Mouse (Mus musculus) neural tube, embryonic 15.5 days (tissue): ENCODE data around the gene Arhgap23. TPM values are rescaled to one million over a fixed set of nuclear protein-coding genes. Genes with fewer than 3 reads are reported as not detected.

ENCODE experiments used
- ATAC-seq: fragments of 200-750 bp; cut with Nextera tagmentation; 2 replicates; pipeline ENCODE4 v1.8.0; 2017; ENCODE audit warnings: mild to moderate bottlenecking, moderate TSS enrichment, moderate library complexity; ENCODE audit not compliant: low FRiP score
- H3K27ac ChIP-seq: fragments of 300-500 bp; sonication (generic); replicated peaks from 2 replicates; pipeline ENCODE4 v1.5.1; 2015; ENCODE audit warnings: mild to moderate bottlenecking, inconsistent platforms
- H3K27me3 ChIP-seq: fragments of 300-500 bp; sonication (generic); replicated peaks from 2 replicates; pipeline ENCODE4 v1.6.1; 2015; ENCODE audit warnings: inconsistent platforms
- H3K36me3 ChIP-seq: fragments of 300-500 bp; sonication (generic); 2 replicates; pipeline ENCODE4 v1.6.1; 2015; ENCODE audit warnings: inconsistent platforms
- H3K4me1 ChIP-seq: fragments of 300-500 bp; sonication (generic); 2 replicates; pipeline ENCODE4 v1.6.1; 2015; ENCODE audit warnings: inconsistent platforms
- H3K4me2 ChIP-seq: fragments of 300-500 bp; sonication (generic); 2 replicates; pipeline ENCODE4 v1.6.1; 2015; ENCODE audit warnings: inconsistent platforms, mild to moderate bottlenecking, moderate library complexity
- H3K4me3 ChIP-seq: fragments of 300-500 bp; sonication (generic); replicated peaks from 2 replicates; pipeline ENCODE4 v1.5.1; 2015; ENCODE audit warnings: mild to moderate bottlenecking, inconsistent platforms
- H3K9ac ChIP-seq: fragments of 300-500 bp; sonication (generic); replicated peaks from 2 replicates; pipeline ENCODE4 v1.6.1; 2015; ENCODE audit warnings: mild to moderate bottlenecking, inconsistent platforms
- H3K9me3 ChIP-seq: fragments of 300-500 bp; sonication (generic); replicated peaks from 2 replicates; pipeline ENCODE4 v1.6.1; 2016; ENCODE audit warnings: inconsistent platforms
- WGBS: fragments of 180-500 bp; shearing (Covaris S2); methylation state at CpG from one replicate; pipeline ENCODE4 v1.1.7; 2015; ENCODE audit warnings: mixed read lengths; 5-methylcytosine and 5-hydroxymethylcytosine counted together
- polyA plus RNA-seq: library from polyadenylated mRNA; unstranded; fragments of >200 nt; fragmentation: Nextera tagmentation; extraction: Ambion mirVana; gene quantifications from 2 replicates; pipeline ENCODE4 v1.2.1, GENCODE M21; 2015

The Arhgap23 gene
- polyA plus RNA-seq, 1 experiment from 2014 or later: 9.2 TPM

DNA sequence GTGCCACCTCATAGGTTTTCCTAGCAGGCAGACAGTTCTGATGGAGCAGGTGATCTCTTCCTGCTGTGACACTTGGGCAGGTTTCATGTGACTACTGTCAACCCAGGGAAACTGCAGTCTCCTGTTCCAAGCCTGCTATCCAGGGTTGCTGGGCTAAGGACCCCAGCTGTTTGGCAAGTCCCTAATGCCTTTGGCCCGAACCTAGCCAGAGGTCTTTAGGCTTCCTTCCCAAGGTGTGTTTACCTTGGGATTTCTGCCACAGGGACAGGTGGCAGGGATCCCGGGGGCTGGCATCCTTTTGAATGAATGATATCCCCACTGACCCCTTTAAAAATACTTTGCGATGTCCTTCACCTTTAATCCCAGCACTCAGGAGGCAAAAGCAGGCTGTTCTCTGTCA lies 7.9 kb upstream of the Arhgap23 start:
- Histone ChIP-seq H3K4me3 (no peak overlapping the region), H3K36me3 (no peaks in the 10 kb centered on the region), H3K27me3 (peaks cover 6% of the 10 kb centered on the region; the same call in 1 of the 2 replicates), H3K4me2 (peak overlapping the region; percentile 93; the same call in 1 of the 2 replicates), H3K9me3 (no peaks in the 10 kb centered on the region), H3K27ac (no peak overlapping the region), H3K4me1 (peaks cover 54% of the 10 kb centered on the region), H3K9ac (0 out of 2 replicates have a peak overlapping the region, but pooled peaks have one; percentile 73)
- ATAC-seq: no peak
- WGBS: 84% methylated on average over 3 of the region's 3 CpGs

DNA sequence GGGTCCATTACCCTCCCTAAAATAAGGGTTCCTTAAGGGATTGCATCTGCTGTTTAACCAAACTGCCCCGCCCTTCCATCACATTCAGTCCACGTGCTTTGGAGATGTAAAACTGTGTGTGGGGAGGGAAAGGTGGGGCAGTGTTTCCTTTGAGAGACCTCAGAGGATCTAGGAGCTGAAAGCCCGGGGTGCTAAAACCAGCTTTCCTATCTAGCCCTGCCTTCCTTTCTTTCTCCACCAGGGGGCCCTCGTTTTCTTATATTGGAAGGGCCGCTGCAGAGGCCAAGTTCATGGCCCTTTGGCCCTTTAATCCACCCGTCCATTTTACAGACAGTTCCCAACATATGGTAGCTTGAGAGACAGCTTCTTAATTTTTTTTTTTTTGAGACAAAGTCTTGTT lies 7.2 kb upstream of the Arhgap23 start:
- H3K9me3 ChIP-seq: no peaks in the 10 kb centered on the region
- H3K9ac ChIP-seq: 0 out of 2 replicates have a peak overlapping the region, but pooled peaks have one; percentile 3
- no peaks in the 10 kb centered on the region for H3K36me3 ChIP-seq
- no peak overlapping the region for H3K4me2 ChIP-seq
- peaks cover 58% of the 10 kb centered on the region for H3K4me1 ChIP-seq
- peaks cover 6% of the 10 kb centered on the region; the same call in 1 of the 2 replicates for H3K27me3 ChIP-seq
- 4% methylated on average over 6 of the region's 6 CpGs for WGBS
- no peak overlapping the region for H3K27ac ChIP-seq
- no peak for ATAC-seq
- H3K4me3 ChIP-seq: no peak overlapping the region

DNA sequence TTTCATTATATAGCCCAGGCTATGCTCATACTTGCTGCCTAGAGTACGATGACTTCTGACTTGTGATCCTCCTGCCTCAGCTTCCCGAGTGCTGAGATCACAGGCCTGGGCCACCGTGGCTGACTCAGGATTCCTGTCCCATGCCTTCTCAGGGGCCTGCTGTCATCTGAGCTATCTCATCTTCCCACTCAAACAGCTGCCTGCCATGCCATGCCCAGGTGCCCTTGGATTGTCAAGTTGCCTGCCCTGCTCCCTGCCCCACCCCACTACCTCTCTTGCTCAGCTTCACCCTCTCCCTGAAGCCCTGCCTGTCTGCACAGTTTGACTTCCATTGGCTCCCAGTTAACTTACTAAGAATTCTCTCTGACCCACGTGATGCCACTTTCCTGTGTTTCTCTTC lies 4.4 kb upstream of the Arhgap23 start:
- H3K4me1 ChIP-seq: peaks cover 44% of the 10 kb centered on the region
- H3K9ac ChIP-seq: no peak overlapping the region
- no peak overlapping the region for H3K4me2 ChIP-seq
- H3K9me3 ChIP-seq: no peaks in the 10 kb centered on the region
- no peaks in the 10 kb centered on the region for H3K36me3 ChIP-seq
- no peak overlapping the region for H3K4me3 ChIP-seq
- 82% methylated on average over 4 of the region's 4 CpGs for WGBS
- H3K27me3 ChIP-seq: peaks cover 18% of the 10 kb centered on the region
- ATAC-seq: no peak
- no peak overlapping the region for H3K27ac ChIP-seq

DNA sequence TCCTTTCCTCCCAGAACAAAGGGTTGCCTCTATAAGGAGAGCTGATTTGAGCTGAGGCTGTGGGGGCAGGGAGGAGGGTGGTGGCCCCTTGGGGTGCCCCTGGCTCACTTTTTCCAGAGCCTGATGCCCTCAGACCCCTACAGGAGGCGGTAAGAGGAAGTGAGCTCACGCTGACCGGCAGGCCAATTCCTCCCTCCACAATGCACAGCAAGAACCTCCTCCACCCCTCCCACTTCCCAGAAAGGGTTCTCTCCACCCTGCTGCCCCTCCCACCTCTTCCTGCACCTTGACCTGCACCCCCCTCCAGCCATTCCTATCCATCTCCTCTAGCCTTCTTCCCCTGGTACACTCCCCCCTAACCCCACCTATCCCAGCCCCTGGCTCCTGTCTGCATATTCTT lies 3.2 kb upstream of the Arhgap23 start:
- ATAC-seq: no peak
- Histone ChIP-seq H3K27ac (peak overlapping the region; percentile 18; the same call in 1 of the 2 replicates), H3K4me3 (no peak overlapping the region), H3K9ac (no peak overlapping the region), H3K4me1 (peaks cover 33% of the 10 kb centered on the region), H3K9me3 (no peaks in the 10 kb centered on the region), H3K36me3 (no peaks in the 10 kb centered on the region), H3K4me2 (no peak overlapping the region), H3K27me3 (peaks cover 17% of the 10 kb centered on the region)
- 34% methylated on average over 3 of the region's 3 CpGs for WGBS

DNA sequence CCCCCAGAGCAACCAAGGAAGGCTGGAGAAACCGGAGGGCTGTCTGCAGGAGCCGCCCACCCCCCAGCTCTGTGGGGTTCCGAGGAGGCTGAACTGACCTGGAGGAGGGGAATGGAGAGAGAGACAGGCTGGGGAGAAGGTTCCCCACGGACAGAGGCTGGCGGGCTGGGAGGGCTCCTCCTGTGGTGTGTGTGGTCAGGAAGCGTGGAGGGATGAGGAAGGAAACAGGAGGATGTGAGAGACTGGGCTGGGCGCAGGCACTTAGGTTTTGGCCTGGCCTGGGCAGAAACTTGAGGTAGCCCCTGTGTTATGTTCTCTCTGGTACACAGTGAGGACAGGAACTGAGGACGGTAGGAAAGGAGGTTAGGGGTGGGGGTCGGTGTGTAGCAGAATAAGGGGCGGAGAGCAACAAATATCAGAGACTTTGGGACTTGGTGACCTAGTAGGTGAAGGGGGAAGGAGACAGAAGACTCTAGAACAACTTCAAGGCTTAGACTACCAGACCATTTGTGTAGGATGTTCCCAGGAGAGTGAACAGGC lies 2.5 kb upstream of the Arhgap23 start:
- Histone ChIP-seq H3K4me2 (no peak overlapping the region), H3K9ac (no peak overlapping the region), H3K4me3 (no peak overlapping the region), H3K4me1 (peaks cover 25% of the 10 kb centered on the region), H3K9me3 (no peaks in the 10 kb centered on the region), H3K27me3 (peaks cover 11% of the 10 kb centered on the region), H3K36me3 (no peaks in the 10 kb centered on the region), H3K27ac (peak overlapping the region; percentile 18; the same call in 1 of the 2 replicates)
- WGBS: 52% methylated on average over 10 of the region's 10 CpGs
- no peak for ATAC-seq

DNA sequence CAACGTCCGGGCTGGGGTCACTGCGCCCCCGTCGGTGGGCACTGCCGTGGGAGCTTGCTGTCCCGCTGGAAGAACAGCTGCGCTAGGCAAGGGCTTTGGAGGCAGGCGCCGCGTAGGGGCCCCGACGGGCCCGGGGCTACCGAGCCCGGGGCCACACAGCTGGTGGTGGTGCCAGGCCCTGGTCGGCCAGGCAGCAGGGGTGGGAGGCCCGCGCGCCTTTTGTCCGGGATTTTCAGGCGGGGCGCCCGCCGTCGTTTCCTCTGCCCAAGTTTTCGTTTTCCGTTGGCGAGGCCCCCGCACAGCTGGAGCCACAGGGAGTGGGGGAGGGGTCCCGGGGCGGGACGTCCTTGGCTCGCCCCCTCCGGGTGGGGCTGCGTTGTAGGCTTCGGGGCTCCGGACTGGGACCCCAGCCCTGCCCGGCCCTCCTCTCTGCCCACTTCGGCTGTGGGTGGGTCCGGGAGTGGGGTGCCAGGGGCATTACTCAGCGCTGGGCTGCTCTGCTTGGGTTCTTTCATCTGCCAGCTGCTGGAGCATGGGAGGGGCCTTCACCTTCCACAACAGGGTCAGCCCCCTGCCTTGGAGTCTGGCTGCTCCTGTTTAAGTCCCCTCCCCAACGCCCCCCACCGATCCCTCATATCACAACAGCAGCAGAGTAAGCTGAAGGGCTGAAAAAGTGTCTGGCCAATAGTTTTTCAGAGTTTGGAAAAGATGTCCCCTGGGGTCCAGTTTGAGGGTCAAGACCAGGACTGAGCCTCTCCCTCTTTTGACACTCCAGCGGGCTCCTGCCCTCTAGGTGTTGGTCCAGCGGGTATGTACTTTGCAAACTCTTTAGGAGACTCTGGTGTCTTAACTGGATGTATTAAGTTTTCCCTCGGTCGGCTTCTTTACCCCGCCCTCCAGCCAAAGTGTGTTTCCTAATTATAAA lies 641 bp downstream of the Arhgap23 start:
- 3% methylated on average over 49 of the region's 49 CpGs for WGBS
- Histone ChIP-seq H3K4me1 (peaks cover 27% of the 10 kb centered on the region), H3K9ac (peak overlapping the region; percentile 47), H3K27me3 (peaks cover 11% of the 10 kb centered on the region), H3K9me3 (no peaks in the 10 kb centered on the region), H3K36me3 (no peaks in the 10 kb centered on the region), H3K27ac (peak overlapping the region; percentile 51), H3K4me2 (peak overlapping the region; percentile 56), H3K4me3 (peak overlapping the region; percentile 43)
- peak; percentile 43 for ATAC-seq

DNA sequence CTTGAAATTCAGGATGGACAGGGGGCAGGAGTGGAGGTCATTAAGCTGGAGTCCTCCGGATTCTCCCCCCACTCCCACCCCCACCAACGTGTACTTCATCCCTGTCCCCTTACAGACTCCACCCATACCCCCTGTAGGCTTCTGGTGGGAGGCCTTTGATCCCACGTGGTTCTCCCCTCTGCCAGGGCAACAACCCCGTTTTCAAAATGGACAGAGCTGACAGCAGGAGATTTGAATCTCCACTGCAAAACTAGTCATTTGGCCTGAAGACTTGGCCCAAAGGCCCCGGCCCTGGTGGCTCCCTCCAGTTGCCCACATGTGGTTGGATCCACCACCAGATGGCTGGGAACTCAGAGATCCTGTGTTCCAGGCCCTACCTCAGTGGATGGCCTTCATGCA lies 1.3 kb downstream of the Arhgap23 start:
- Histone ChIP-seq H3K36me3 (no peaks in the 10 kb centered on the region), H3K4me2 (peak overlapping the region; percentile 56), H3K27ac (no peak overlapping the region), H3K9ac (no peak overlapping the region), H3K4me3 (no peak overlapping the region), H3K9me3 (no peaks in the 10 kb centered on the region), H3K4me1 (peaks cover 27% of the 10 kb centered on the region), H3K27me3 (peaks cover 11% of the 10 kb centered on the region)
- no peak for ATAC-seq
- WGBS: 8% methylated on average over 5 of the region's 5 CpGs

DNA sequence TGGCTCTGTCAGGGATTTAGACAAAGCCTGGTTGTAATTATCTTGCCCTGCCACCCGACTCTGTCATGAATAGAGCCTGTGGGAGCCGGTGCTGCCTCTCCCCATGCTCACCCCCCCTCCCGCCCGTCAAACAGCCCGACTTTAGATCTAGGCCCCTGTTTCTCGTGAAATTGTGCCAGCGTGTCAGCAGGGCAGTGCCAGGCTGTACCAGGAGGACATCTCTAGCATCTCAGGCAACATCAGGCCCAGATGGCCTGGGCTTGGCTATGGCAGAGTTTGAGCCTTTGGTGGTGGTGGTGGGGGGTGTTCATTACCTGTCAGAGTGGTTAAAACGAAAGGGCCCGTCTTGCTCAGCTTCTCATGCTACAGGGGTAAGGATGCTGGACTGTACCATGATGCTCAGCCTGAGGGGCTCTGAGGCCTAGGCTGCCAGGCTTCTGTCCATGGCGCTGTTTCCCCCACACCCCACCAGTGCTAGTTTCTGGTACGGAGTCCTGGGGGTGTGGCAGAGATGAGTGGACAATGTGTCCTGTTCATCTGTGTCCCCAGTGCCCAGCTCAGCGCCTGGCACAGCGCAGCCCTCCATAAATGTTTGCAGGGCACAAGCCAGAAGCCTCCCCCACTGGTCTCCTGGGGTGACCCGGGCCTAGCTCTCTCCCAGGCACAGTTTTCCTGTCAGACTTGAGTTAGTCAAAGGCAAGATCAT lies 3.7 kb downstream of the Arhgap23 start:
- Histone ChIP-seq H3K9ac (no peak overlapping the region), H3K36me3 (no peaks in the 10 kb centered on the region), H3K27me3 (peaks cover 11% of the 10 kb centered on the region), H3K4me1 (peaks cover 26% of the 10 kb centered on the region), H3K9me3 (no peaks in the 10 kb centered on the region), H3K4me2 (no peak overlapping the region), H3K4me3 (no peak overlapping the region), H3K27ac (no peak overlapping the region)
- ATAC-seq: no peak
- WGBS: 61% methylated on average over 14 of the region's 14 CpGs

DNA sequence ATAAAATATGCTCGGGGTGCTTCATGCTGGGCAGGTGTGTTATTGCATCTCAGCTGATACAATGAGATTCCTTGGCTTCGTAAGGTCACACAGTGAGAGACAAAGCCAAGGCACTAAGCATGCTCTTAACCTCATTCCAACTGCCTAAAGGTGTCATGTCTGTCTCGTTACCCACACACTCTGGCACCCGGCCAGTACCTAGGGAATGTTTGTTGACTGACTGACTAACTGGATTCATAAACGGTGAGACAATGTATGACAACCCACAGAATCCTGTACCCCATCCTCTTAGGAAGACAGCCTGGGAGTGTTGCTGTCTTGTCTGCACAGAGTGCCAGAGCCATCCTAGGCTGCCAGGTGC lies 4.2 kb downstream of the Arhgap23 start:
- Histone ChIP-seq H3K36me3 (no peaks in the 10 kb centered on the region), H3K4me1 (peaks cover 26% of the 10 kb centered on the region), H3K27ac (no peak overlapping the region), H3K9me3 (no peaks in the 10 kb centered on the region), H3K4me2 (no peak overlapping the region), H3K27me3 (peaks cover 7% of the 10 kb centered on the region), H3K4me3 (no peak overlapping the region), H3K9ac (no peak overlapping the region)
- WGBS: 73% methylated on average over 5 of the region's 5 CpGs
- no peak for ATAC-seq

DNA sequence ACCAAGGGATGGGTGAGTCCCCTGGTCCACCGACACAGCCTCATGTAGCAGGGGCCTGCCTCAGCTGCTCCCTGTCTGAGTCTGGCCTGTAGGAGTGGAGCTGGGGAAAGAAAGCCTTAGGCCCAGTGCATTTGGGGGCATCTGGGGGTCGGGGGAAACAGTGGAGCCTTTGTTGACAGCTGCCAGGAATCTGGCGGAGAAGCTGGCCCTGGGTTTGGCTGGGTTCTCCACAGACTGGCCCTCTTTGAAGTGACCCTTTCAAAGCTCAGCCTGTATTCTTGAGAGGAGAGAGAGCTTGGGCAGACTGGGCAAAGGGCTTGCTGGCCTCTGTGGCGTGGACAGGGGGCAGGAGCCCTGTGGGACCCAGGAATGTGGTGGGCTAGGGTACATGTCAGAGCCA lies 7.2 kb downstream of the Arhgap23 start:
- peaks cover 17% of the 10 kb centered on the region for H3K4me1 ChIP-seq
- H3K36me3 ChIP-seq: no peaks in the 10 kb centered on the region
- peak overlapping the region; percentile 37; the same call in 1 of the 2 replicates for H3K27ac ChIP-seq
- WGBS: 60% methylated on average over 4 of the region's 4 CpGs
- H3K4me2 ChIP-seq: no peak overlapping the region
- H3K9ac ChIP-seq: no peak overlapping the region
- H3K9me3 ChIP-seq: no peaks in the 10 kb centered on the region
- no peak overlapping the region for H3K4me3 ChIP-seq
- ATAC-seq: no peak
- H3K27me3 ChIP-seq: no peaks in the 10 kb centered on the region

DNA sequence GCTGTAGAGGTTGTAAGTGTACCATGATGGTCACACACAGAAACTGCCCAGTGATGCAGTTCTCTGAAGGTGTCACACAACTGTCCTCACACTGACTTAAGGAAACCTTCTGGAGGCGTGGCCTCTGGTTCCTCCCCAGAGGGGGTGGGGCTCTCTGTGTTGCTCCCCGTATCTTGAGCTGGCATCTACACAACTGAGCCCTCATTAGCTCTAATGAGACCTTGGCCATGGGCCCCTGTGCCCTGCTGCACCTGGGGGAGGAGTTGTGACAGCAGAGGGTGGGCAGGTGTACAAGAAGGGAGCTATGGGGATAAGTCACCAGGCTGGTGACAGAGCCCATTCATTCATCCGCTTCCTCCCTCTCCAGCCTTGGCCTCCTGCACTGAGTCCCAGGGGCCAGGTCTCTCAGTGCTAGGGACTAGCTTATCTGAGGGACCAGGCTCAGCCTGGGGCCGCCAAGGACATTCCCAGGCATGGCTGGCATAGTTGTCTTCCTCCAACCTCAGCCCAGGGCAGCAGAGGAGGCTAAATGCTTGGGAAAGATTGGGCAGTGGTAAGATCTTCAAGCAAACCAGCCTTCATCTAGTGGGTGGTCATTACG lies 8.9 kb downstream of the Arhgap23 start:
- Histone ChIP-seq H3K9ac (no peak overlapping the region), H3K27me3 (no peaks in the 10 kb centered on the region), H3K9me3 (no peaks in the 10 kb centered on the region), H3K36me3 (no peaks in the 10 kb centered on the region), H3K27ac (no peak overlapping the region), H3K4me2 (no peak overlapping the region), H3K4me3 (no peak overlapping the region), H3K4me1 (peaks cover 30% of the 10 kb centered on the region)
- ATAC-seq: no peak
- 69% methylated on average over 5 of the region's 5 CpGs for WGBS
